Mouse (Mus musculus): Measurements from ENCODE around the gene Gm20812.
"Not testable (repeated sequence)": the region's sequence is repeated elsewhere in the genome, so short reads cannot be mapped to it uniquely, and the experiment has no call there.

Gene Gm20812

GRCm38 (mm10) chrY:12381681-12382080 lies at the start of gene Gm20812:
Gene Gm20812, plus strand, starts transcription at chrY:12381981.
- DNase-seq (ENCODE audit: low spot score in 2 of 2), result not testable (repeated sequence)

Measured in thymus, postnatal 10 days (tissue).